Mouse (Mus musculus): ENCODE measurements around the gene Med27.

- TF ChIP-seq ZC3H11A (IDR thresholded peaks at IDR 0.05; ENCODE audit: low read depth, low read length): no peak
- no peak for TF ChIP-seq BHLHE40 (IDR thresholded peaks at IDR 0.05; ENCODE audit: low read depth, low read length)
- no peak for TF ChIP-seq CTCF (conservative IDR thresholded peaks at IDR 0.05 in 1 of 2, IDR thresholded peaks at IDR 0.05 in 1 of 2; ENCODE audit: low read depth in 2 of 2, low read length in 2 of 2)
Observed at GRCm38 (mm10) chr2:29423059-29423458, 76.4 kb downstream of the Med27 start.

Data from CH12.LX (cell line).